Mouse (Mus musculus) thymus, postnatal 25 days (tissue): Measurements from ENCODE around the gene Mta1.

ENCODE experiments used
- DNase-seq: peaks from one replicate; pipeline ENCODE4 v3.0.0; 2022

Gene Mta1

GRCm38 (mm10) chr12:113097749-113098281, at the start of gene Mta1:
TSS of gene Mta1 (plus strand) at chr12:113098278.
- peak; percentile 66 for DNase-seq

GRCm38 (mm10) chr12:113049836-113050235, 48.2 kb upstream of the Mta1 start:
- peak; percentile 75 for DNase-seq

DNA sequence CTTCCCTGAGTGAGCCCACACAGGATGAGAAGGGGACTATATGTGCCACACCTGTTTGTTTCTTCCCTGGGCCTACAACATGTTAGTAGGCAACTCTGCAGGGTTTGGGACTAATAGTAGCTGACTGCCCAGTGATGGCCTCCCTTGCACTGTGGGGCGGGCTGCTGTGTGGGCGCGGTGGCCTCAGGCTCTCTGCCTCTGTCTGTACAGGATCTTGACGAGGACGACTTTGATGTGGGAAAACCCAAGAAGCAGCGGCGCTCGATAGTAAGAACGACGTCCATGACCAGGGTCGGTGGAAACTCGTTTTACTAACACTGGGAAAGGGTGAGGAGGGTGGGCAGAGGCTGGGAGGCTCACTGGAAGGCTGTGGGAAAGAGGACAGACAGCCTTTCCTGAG, 47.4 kb upstream of the Mta1 start:
- DNase-seq, result peak; percentile 44

DNA sequence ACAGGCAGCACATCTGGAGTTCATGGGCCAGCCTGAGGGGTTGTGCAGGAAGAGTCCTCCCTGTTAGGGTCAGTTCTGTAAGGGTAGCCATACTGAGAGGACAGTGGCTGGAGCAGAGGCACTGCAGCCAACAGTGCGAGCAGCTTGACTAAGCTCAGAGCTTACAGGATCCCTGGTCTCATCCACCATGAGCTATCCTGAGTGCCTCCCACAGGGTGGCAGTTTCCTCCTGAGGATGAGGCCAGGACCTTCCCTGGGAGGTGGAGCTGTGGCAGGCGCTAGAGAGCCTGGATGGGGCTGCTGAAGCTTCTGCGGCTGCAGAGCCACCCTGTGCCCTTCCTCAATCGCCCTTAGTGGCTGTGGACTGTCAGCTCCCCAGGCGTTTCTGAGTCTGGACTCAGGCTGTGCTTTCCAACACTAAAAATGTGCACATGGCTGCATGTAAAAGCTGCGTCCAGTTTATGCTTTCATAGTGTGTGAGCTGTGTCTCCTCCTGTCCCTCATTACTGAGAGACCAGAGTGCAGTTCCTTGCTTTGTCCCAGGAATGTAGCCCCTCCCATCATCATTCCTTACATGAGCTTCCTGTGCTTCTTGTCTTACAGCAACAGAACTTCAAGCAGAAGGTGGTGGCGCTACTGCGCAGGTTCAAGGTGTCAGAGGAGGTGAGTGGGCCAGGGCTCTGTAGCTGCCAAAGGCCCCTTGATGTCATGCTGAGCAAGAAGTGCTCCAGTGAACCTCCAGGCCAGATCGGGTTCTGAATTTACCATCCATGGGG, 46.3 kb upstream of the Mta1 start:
- DNase-seq, result no peak

- DNase-seq, result no peak
Measured at GRCm38 (mm10) chr12:113056089-113056488, 42.0 kb upstream of the Mta1 start.

DNA sequence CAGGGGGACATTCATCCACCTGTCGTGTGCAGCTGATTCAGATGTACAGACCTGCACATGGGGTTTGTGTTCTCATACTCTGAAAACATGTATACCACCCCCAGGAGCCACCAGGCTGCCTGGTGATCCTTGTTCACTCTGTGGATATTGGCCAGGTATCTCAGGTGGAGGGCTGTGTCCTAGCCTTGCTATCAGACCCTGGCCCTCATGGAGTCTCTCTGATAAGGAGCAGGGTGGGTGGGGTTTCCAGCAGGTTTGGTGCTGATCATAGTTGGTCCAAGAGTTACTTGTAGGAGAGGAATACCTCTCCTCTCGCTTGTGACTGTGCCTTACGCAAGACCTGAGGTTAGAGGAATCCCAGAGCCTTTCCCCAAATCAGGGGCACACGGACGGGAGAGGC, 37.9 kb upstream of the Mta1 start:
- DNase-seq, result no peak

DNA sequence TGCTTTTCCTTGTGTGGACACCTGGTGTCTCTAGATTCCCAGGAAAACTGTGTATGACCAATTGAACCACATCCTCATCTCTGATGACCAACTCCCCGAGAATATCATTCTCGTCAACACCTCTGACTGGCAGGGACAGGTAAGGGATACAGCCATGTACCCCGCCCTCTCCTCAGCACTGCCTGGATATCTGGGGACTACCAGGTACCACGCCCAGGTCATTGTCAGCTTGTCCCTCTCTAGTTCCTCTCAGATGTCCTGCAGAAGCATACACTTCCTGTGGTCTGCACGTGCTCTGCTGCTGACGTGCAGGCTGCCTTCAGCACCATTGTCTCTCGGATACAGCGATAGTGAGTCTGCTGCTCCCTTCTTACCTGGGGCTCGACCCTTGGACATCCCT, 36.5 kb upstream of the Mta1 start:
- DNase-seq, result no peak

GRCm38 (mm10) chr12:113062201-113062600, 35.9 kb upstream of the Mta1 start:
- no peak for DNase-seq

DNA sequence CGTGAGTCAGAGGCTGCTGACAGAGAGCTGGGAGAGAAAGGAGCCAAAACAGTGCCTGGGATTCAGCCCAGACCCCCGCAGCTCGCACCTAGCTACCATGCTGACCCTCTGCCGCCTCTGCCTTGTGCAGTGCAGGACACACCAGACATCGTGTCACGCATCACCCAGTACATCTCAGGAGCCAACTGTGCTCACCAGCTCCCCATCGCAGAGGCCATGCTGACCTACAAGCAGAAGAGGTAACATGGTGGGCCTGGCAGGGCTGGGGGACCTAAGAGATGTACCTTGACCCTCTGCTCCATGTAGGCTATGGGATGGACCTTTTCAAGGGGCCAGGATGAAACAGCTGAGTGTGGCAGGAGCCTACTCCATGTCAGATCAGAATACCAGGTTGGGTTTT, 34.4 kb upstream of the Mta1 start:
- DNase-seq, result no peak

DNA sequence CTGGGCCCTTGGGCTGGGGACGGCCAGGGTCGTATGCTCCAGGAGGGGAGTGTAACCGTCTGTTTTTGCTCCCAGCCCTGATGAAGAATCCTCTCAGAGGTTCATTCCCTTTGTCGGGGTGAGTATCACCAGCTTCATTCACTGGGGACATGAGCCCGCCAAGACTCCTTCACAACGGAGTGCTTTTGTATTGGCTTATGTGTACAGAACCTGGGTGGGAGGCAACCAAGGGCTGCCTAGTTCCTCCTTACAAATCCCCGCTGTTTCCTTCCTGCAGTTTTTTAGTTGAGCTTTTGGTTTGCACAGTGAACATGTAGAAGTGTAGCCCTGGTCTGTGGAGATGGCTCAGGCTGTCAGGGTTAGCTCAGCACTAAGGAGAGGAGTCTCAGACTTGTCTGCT, 30.1 kb upstream of the Mta1 start:
- DNase-seq, result no peak

GRCm38 (mm10) chr12:113069389-113069788, 28.7 kb upstream of the Mta1 start:
- no peak for DNase-seq

- DNase-seq, result no peak
Measured at GRCm38 (mm10) chr12:113071321-113071720, 26.8 kb upstream of the Mta1 start.

- DNase-seq, result no peak
Measured at GRCm38 (mm10) chr12:113071827-113072226, 26.3 kb upstream of the Mta1 start.

DNA sequence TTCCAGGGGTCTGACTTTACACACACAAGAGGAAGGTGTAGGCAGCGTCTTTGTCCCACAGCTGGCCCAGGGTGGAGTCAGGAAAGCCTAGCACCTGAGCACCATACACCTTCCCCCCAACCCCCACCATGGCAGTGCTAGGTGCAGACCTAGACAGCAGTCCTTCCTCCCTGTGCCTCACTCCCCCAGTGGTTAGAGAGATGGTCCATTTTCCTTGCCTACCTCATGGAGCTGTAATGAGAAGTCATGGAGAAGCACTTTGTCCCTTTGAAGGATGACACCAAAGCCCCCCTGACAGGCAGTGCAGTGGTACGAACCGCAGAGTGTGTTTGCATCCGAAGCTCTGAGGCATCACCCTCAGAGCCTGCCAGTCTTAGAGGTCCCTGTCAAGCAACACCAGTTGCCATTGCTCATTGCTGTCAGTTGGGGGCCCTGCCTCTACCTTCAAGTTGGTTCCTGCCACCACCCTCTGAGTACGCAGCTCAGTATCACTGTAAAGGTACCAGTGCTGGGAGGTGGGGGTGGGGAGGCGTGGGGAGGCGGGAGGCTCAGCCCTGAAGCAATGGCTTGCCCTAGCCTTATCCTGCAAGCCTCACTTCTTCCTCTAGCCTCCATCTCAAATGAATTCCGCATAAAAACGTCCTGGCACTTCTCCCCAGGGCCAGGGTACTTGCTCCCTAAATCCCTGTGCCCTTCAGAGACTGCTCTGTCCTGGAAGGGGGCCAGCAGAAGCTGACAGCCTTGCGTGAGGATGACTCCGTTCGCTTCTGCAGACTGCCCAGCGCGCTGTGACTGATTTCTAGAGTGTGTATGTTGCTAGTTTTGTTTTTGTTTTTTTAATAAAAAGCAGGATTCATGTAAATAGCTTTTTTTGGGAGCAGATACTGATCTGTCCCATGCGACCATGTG, 24.4 kb upstream of the Mta1 start:
- DNase-seq, result peak; percentile 51

DNA sequence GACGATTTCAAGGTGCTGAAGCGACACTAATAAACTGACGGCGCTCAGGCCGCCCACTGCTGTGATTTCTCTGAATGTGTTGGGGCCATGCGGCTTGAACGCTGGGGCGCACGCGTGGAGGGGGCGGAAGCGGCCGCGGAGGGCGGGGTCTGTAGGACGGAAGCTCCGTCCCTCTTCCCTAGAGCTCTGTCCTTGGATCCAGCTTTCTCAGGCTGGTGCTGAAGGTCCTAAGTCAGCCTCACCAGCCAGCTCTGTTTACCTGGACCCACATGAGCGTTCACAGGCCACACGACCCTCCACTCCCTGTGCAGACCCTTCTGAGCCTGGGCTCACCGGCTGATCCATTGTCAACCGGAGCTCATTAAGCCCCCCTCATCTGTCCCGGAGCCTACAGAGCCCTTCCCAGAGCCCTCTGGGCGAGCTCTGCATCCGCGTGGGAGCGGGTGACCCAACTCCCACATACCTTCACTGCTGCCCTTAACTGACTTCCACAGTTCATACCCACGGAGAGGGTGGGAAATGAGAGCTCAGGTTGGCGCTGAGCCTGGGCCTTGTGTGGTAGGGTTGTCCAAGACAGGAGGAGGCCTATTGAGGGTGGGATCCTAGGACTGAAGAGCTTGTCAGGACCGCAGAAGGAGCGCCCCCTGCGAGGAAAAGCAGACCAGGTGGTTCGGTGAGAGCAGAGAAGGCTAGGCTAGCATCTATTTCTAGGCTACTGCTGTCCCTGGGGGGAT, 23.6 kb upstream of the Mta1 start, which contains the start of gene Tex22:
Gene Tex22, plus strand, starts transcription at position 174 of the 734 bp plus-strand sequence.
- peak; percentile 85 for DNase-seq

GRCm38 (mm10) chr12:113075063-113075454, 23.0 kb upstream of the Mta1 start:
- DNase-seq, result peak; percentile 93

DNA sequence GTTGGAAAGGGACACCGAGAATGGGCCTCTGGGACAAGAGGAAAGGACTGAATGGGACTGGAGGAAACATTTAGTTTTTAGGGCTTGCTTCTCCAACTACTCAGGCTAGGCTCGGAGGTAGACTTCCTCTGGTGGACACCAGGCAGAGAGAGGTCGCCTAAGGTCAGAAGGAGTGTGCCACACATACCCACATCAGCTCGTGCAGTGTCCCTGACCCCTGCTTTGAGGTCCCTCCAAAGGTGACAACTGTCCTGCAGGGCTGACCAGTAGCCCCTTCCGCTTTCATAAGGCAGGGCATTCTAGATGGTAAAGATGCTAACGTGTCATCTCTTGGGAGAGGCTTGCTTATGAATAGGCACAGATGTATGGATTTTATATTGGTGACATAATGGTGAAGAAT, 22.6 kb upstream of the Mta1 start:
- DNase-seq, result no peak

DNA sequence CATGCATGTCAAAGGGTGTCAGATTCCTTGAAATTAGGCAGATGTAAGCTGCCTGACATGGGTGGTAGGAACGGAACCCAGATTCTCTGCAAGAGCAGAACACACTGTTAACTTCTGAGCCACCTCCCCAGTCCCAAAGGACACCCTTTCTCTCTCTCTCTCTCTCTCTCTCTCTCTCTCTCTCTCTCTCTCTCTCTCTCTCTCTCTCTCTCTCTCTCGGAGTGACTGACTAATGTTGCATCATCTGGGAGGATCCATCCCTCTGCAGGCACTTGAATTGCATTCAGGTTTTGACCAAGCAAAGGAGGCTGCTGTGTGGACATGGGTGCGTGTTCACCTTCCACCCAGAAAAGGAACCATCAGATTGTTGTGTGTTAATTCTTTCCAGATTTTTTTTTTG, 10.8 kb upstream of the Mta1 start:
- DNase-seq, result no peak

DNA sequence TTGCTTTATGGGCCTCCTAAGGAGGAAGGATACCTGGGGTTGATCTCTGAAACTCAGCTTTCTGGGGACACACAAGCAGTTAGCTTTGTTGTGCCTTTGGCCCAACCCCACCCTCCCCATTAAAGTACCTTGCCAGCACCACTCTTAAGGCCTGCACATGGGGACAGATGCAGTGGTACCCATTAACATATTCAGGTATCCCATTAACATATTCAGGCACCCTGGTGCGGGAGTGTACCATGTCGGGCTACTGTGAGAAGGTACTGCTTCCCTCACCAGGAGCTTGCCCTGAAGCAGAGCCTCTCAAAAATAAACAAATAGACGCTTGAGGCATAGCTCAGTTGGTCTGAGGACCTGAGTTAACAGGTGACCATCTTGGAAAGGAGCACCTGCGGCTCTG, 10.1 kb upstream of the Mta1 start:
- DNase-seq, result no peak

DNA sequence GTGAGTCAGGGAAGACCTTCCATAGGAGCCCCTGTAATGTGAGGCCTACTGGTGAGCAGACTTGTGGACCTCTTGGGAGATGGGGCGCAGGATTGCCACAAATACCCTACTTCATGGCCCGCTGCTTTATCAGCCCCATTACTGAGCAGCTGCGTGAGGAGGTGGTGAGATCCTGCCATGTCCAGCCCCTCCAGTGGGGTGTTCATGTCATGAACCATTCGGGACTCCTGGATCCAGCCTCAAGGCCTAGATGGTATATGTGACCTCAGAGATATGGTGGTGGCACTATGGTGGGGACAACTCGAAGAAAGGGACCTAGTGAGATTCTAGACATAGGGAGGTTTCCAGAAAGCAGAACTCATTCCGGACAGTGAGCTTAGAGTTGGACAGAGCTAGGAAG, 9.0 kb upstream of the Mta1 start:
- DNase-seq, result no peak

DNA sequence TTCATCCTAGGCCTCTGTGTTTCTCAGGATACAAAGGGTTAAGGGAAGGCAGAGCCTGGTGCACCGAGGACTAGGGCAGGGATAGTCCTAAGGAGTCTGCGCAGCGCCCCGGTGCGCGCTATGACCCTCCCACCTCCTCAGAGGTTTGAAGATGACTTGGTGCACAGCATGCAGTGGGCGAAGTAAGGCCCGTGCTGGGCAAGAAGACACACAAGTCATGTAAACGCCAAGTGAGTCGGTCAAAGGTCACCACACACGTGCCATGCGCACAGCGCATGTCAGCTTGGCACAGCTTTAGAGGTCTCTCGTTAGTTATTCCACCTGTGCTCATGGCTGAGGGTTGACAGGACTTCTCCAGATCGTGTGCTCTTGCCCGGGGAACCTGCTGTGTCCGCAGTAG, 8.0 kb upstream of the Mta1 start:
- no peak for DNase-seq

DNA sequence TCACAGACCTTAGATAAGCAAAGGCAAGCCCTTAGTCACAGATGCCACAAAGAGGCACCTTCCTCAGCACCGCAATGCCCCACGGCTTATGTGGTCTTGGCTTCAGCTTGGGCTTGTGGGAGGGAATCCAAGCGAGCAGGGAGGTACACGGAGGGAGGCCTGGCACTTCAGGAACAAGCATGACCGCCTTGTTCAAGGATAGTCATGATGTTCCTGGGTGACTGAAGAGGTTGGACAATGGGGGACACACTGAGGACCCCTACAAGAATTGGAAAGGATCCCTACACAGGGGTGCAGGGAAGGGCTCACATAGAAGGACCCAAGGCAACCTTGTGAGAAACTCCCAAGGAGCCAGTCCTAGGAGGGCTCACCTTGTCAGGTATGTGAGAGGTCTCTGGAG, 1.0 kb upstream of the Mta1 start:
- DNase-seq, result no peak

- DNase-seq, result peak; percentile 36
Measured at GRCm38 (mm10) chr12:113098530-113099151, 563 bp downstream of the Mta1 start.
